Mouse (Mus musculus): Measurements from ENCODE around the gene Gm28308. TPM values are rescaled to one million over a fixed set of nuclear protein-coding genes. Genes with fewer than 3 reads are reported as not detected.

Gm28308 gene
- polyA plus RNA-seq, 1 experiment from 2014 or later: not detected

DNA sequence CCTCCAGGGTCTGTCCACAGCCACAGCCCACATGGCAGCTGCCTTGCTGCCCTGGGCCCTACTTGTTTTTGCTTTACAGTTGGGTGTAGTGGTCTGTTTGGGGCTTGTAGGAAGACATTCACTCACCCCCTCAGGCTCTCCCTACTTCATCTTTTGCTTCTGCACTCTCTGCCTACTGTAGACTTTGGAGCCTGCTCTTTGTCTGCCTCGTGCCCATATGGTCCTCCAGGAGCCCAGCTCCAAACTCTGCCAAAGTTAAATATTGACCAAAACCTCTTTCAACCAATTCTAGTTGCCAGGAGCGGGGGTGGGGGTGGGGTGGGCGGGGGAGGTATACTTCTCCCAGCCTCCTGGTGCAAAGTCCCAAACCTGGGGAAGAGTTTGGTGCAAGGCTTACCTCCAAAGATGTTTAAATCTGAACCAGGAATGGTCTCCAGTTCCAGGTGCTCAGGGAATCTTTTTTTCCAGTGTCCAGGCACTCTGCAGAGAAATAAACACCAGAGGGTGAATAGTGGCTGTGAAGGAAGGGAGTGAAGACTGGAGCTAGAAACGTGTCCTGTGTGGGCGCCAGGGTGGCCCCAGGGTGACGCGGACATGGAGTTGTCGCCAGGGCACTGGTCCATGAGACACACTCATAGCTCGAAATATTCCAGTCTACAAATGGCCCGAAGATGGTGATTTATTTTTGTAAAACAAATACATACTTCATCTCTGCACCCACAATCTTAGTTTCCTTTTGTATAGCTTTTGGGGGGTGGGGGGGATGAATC is 29.6 kb downstream of the Gm28308 start:
- Histone ChIP-seq H3K4me1 (replicated peaks) (peaks cover 8% of the 10 kb centered on the region), H3K4me2 (peak overlapping the region; percentile 24; the same call in 1 of the 2 replicates), H3K27me3 (peaks cover 100% of the 10 kb centered on the region), H3K4me3 (replicated peaks) (no peak overlapping the region), H3K36me3 (no peaks in the 10 kb centered on the region), H3K9me3 (replicated peaks) (no peaks in the 10 kb centered on the region), H3K27ac (peak overlapping the region; percentile 39; the same call in 1 of the 2 replicates), H3K9ac (no peak overlapping the region)
- WGBS (ENCODE audit: insufficient replicate concordance): 26% methylated on average over 10 of the region's 10 CpGs
- peak; percentile 62; the same call in 1 of the 2 replicates for ATAC-seq (ENCODE audit: low read depth)
- no peak for DNase-seq

- Histone ChIP-seq H3K4me3 (replicated peaks) (no peak overlapping the region), H3K4me2 (peak overlapping the region; percentile 23; the same call in 1 of the 2 replicates), H3K36me3 (no peaks in the 10 kb centered on the region), H3K27me3 (peaks cover 100% of the 10 kb centered on the region), H3K9me3 (replicated peaks) (no peaks in the 10 kb centered on the region), H3K9ac (no peak overlapping the region), H3K27ac (no peak overlapping the region), H3K4me1 (replicated peaks) (peaks cover 8% of the 10 kb centered on the region)
- no peak for ATAC-seq (ENCODE audit: low read depth)
- WGBS (ENCODE audit: insufficient replicate concordance): 55% methylated on average over 1 of the region's 1 CpGs
- DNase-seq: no peak
Observed at GRCm38 (mm10) chr6:52182793-52183192, 30.3 kb downstream of the Gm28308 start.

GRCm38 (mm10) chr6:52182030-52182429 is 31.1 kb downstream of the Gm28308 start:
- no peak overlapping the region for H3K27ac ChIP-seq
- no peak for DNase-seq
- H3K4me2 ChIP-seq: no peak overlapping the region
- no peak overlapping the region for H3K9ac ChIP-seq
- H3K36me3 ChIP-seq: no peaks in the 10 kb centered on the region
- no peak for ATAC-seq (ENCODE audit: low read depth)
- H3K4me3 ChIP-seq (replicated peaks): no peak overlapping the region
- 28% methylated on average over 2 of the region's 2 CpGs for WGBS (ENCODE audit: insufficient replicate concordance)
- peaks cover 100% of the 10 kb centered on the region for H3K27me3 ChIP-seq
- peaks cover 8% of the 10 kb centered on the region for H3K4me1 ChIP-seq (replicated peaks)
- no peaks in the 10 kb centered on the region for H3K9me3 ChIP-seq (replicated peaks)

- WGBS (ENCODE audit: insufficient replicate concordance): 33% methylated on average over 3 of the region's 3 CpGs
- no peak overlapping the region for H3K27ac ChIP-seq
- ATAC-seq (ENCODE audit: low read depth): no peak
- no peaks in the 10 kb centered on the region for H3K36me3 ChIP-seq
- no peak for DNase-seq
- H3K4me2 ChIP-seq: no peak overlapping the region
- peaks cover 8% of the 10 kb centered on the region for H3K4me1 ChIP-seq (replicated peaks)
- H3K27me3 ChIP-seq: peaks cover 100% of the 10 kb centered on the region
- H3K9ac ChIP-seq: no peak overlapping the region
- H3K9me3 ChIP-seq (replicated peaks): no peaks in the 10 kb centered on the region
- H3K4me3 ChIP-seq (replicated peaks): no peak overlapping the region
Observed at GRCm38 (mm10) chr6:52180726-52181125, 32.4 kb downstream of the Gm28308 start.

DNA sequence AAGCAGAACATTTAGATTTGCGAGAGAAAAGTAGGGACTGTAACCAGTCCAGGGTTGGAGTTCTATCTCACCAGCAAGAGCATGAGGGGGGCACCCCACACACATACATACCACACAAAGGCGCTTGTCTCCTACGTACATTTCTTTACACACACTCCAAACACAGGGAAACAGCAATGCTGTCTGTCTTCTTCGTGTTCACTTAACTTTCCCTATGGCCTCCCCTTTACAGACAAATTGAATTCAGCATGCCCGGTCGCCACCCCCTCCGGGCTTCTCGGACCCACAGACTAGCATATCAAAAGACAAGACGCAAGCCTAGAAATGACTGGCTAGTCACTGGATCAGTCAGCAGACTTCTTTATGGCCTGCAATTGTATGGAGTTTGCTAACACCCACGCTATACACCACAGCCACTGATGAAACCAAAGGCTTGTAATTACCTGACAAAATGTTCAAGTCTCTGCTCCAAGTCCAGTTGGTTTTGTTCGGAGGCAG is 32.9 kb downstream of the Gm28308 start:
- Histone ChIP-seq H3K4me3 (replicated peaks) (no peak overlapping the region), H3K27me3 (peaks cover 100% of the 10 kb centered on the region), H3K4me2 (peak overlapping the region; percentile 23; the same call in 1 of the 2 replicates), H3K27ac (no peak overlapping the region), H3K4me1 (replicated peaks) (peaks cover 8% of the 10 kb centered on the region), H3K36me3 (no peaks in the 10 kb centered on the region), H3K9me3 (replicated peaks) (no peaks in the 10 kb centered on the region), H3K9ac (0 out of 2 replicates have a peak overlapping the region, but pooled peaks have one; percentile 39)
- 20% methylated on average over 11 of the region's 11 CpGs for WGBS (ENCODE audit: insufficient replicate concordance)
- DNase-seq: no peak
- ATAC-seq (ENCODE audit: low read depth): no peak

- H3K27ac ChIP-seq: no peak overlapping the region
- no peaks in the 10 kb centered on the region for H3K36me3 ChIP-seq
- H3K4me1 ChIP-seq (replicated peaks): peaks cover 8% of the 10 kb centered on the region
- H3K4me2 ChIP-seq: peak overlapping the region; percentile 23
- H3K27me3 ChIP-seq: peaks cover 100% of the 10 kb centered on the region
- no peak for DNase-seq
- H3K9me3 ChIP-seq (replicated peaks): no peaks in the 10 kb centered on the region
- WGBS (ENCODE audit: insufficient replicate concordance): 5% methylated on average over 10 of the region's 10 CpGs
- no peak for ATAC-seq (ENCODE audit: low read depth)
- H3K4me3 ChIP-seq (replicated peaks): peak overlapping the region; percentile 6; the same call in 1 of the 2 replicates
- H3K9ac ChIP-seq: peak overlapping the region; percentile 39
Observed at GRCm38 (mm10) chr6:52179690-52180089, 33.4 kb downstream of the Gm28308 start.

DNA sequence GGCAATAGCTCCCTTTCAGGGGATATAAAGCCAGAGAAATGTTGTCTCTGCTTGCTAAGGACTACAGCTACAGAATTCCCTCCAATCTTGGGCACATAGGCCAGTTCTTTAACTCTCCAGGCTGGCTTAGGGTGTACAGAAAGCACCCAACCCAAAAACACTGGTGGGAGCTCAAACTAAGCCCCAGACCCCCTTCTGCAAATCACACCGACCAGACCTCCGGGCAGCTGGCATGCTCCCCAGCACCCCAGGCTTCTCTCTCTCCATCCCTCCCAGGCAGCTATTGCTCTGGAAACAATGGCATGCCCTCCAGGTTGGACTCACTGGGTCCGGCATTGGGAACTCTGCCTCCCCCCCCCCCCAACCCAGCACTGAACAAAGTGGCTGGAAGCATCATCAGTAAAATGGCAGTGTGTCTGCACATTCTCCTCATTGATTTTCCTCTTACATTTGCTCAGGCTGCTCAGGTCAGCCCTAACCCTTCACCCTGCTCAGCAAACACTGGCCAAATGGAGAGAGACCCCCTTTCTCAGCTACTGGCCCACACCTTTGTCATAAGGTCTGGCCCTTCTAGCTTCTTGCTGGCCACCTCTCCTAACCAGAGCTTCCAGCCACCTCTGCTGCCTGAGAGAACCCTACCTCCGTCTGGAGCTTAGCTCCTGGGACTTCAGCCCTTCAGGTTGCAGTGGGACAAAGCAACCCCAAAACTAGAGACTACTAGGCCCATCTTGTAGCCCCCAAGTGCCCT is 34.0 kb downstream of the Gm28308 start:
- H3K27ac ChIP-seq: no peak overlapping the region
- DNase-seq (no peak), ATAC-seq (ENCODE audit: low read depth) (no peak)
- peak overlapping the region; percentile 23 for H3K4me2 ChIP-seq
- H3K4me1 ChIP-seq (replicated peaks): peaks cover 8% of the 10 kb centered on the region
- peaks cover 100% of the 10 kb centered on the region for H3K27me3 ChIP-seq
- WGBS (ENCODE audit: insufficient replicate concordance): 7% methylated on average over 4 of the region's 4 CpGs
- no peaks in the 10 kb centered on the region for H3K9me3 ChIP-seq (replicated peaks)
- H3K36me3 ChIP-seq: no peaks in the 10 kb centered on the region
- H3K9ac ChIP-seq: peak overlapping the region; percentile 39
- H3K4me3 ChIP-seq (replicated peaks): 0 out of 2 replicates have a peak overlapping the region, but pooled peaks have one; percentile 6

DNA sequence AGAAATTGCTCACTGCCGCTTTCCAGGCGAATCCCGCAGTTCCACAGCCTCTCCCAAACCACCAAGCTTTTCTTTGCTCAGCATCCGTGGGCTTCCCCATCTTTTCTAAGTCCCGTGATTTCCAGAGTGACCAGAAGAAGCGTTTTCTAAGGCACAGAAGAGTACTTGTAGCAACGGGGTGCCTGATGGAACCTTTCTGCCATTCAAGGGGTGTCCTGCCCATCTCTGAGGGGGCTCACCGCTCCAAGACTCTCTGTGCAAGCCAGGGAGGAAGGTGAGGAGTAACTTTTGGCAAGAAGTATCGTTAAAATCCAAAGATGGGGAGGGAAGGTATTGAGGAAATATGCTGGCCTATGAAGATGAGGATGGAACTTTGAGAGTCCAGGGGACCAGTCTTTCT is 35.3 kb downstream of the Gm28308 start:
- Histone ChIP-seq H3K27ac (no peak overlapping the region), H3K9me3 (replicated peaks) (no peaks in the 10 kb centered on the region), H3K4me1 (replicated peaks) (peaks cover 2% of the 10 kb centered on the region; the same call in 1 of the 2 replicates), H3K4me3 (replicated peaks) (peak overlapping the region; percentile 43), H3K27me3 (peaks cover 100% of the 10 kb centered on the region), H3K4me2 (peak overlapping the region; percentile 35), H3K36me3 (no peaks in the 10 kb centered on the region), H3K9ac (peak overlapping the region; percentile 30)
- no peak for DNase-seq
- 7% methylated on average over 9 of the region's 9 CpGs for WGBS (ENCODE audit: insufficient replicate concordance)
- ATAC-seq (ENCODE audit: low read depth): no peak

- no peaks in the 10 kb centered on the region for H3K9me3 ChIP-seq (replicated peaks)
- no peaks in the 10 kb centered on the region for H3K36me3 ChIP-seq
- peak within 1 kb of the TSS; percentile 39; the same call in 1 of the 2 replicates for H3K27ac ChIP-seq
- DNase-seq (no peak), ATAC-seq (ENCODE audit: low read depth) (no peak)
- peaks cover 8% of the 10 kb centered on the region for H3K4me1 ChIP-seq (replicated peaks)
- H3K4me3 ChIP-seq (replicated peaks): peak within 1 kb of the TSS; percentile 43
- peak within 1 kb of the TSS; percentile 39 for H3K4me2 ChIP-seq
- H3K9ac ChIP-seq: peak within 1 kb of the TSS; percentile 30
- 2% methylated on average over 36 of the region's 36 CpGs for WGBS (ENCODE audit: insufficient replicate concordance)
- H3K27me3 ChIP-seq: peaks cover 100% of the 10 kb centered on the region
Observed at GRCm38 (mm10) chr6:52177061-52177735, 35.9 kb downstream of the Gm28308 start, which contains the start of gene 5730596B20Rik. Gene 5730596B20Rik, plus strand, starts transcription at chr6:52177498.

DNA sequence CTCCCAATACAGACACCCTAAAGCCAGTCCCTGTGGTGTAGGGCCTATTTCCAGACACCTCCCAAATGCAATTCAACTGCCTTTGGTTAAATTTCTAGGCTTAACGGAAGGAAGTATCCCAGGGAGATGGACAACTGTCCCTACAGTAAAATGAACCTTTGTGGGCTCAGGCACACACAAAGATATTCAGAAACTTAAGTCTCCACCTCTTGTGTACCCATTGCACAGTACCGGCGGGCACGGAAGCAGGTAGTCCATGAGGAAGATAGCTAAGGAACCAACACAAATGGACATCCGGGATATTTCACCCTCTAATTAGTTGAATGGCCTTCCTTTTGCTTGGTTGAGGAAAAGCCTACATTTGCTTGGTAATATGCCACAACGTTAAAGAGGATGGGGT is 36.7 kb downstream of the Gm28308 start:
- Histone ChIP-seq H3K9ac (0 out of 2 replicates have a peak overlapping the region, but pooled peaks have one; percentile 30), H3K27ac (peak overlapping the region; percentile 39; the same call in 1 of the 2 replicates), H3K4me1 (replicated peaks) (peaks cover 8% of the 10 kb centered on the region), H3K36me3 (no peaks in the 10 kb centered on the region), H3K9me3 (replicated peaks) (no peaks in the 10 kb centered on the region), H3K27me3 (peaks cover 100% of the 10 kb centered on the region), H3K4me3 (replicated peaks) (peak overlapping the region; percentile 43), H3K4me2 (peak overlapping the region; percentile 39)
- ATAC-seq (ENCODE audit: low read depth) (no peak), DNase-seq (no peak)
- WGBS (ENCODE audit: insufficient replicate concordance): 3% methylated on average over 6 of the region's 6 CpGs

All from liver, embryonic 13.5 days (tissue).